Mouse (Mus musculus) liver, adult 2 months (tissue): ENCODE data around the gene Timm44. TPM values are rescaled to one million over a fixed set of nuclear protein-coding genes. Genes with fewer than 3 reads are reported as not detected.

Experiments
- DNase-seq: peaks from one replicate; pipeline ENCODE4 v3.0.0-alpha.2; 2011; ENCODE audit warnings: low read depth, low spot score; ENCODE audit errors: extremely low read depth
- H3K27ac ChIP-seq: fragments of 200-500 bp; replicated peaks from 2 replicates; pipeline ENCODE4 v1.5.1; 2012; ENCODE audit warnings: low read depth, mild to moderate bottlenecking, control low read depth, inconsistent platforms, low read length; ENCODE audit not compliant: insufficient read depth
- H3K27me3 ChIP-seq: fragments of 200-500 bp; 2 replicates; pipeline ENCODE4 v1.6.1; 2012; ENCODE audit warnings: mild to moderate bottlenecking, moderate library complexity, low read length, inconsistent platforms; ENCODE audit not compliant: control insufficient read depth, insufficient read depth
- H3K36me3 ChIP-seq: fragments of 200-500 bp; 2 replicates; pipeline ENCODE4 v1.6.1; 2012; ENCODE audit warnings: low read length, inconsistent platforms; ENCODE audit not compliant: control insufficient read depth, insufficient read depth
- H3K4me1 ChIP-seq: fragments of 200-500 bp; 2 replicates; pipeline ENCODE4 v1.6.1; 2011; ENCODE audit warnings: low read length; ENCODE audit not compliant: control insufficient read depth, insufficient read depth
- H3K4me3 ChIP-seq: fragments of 200-500 bp; 2 replicates; pipeline ENCODE4 v1.5.1; 2011; ENCODE audit warnings: low read depth, mild to moderate bottlenecking, control low read depth, low read length, moderate library complexity; ENCODE audit not compliant: insufficient read depth
- H3K79me2 ChIP-seq: fragments of 200-500 bp; 2 replicates; pipeline ENCODE4 v1.6.1; 2012; ENCODE audit warnings: inconsistent platforms, mild to moderate bottlenecking, low read length, moderate library complexity; ENCODE audit not compliant: control insufficient read depth, insufficient read depth
- H3K9ac ChIP-seq: fragments of 200-500 bp; 2 replicates; pipeline ENCODE4 v1.6.1; 2012; ENCODE audit warnings: low read depth, mild to moderate bottlenecking, control low read depth, inconsistent platforms, low read length
- CTCF ChIP-seq: fragments of 200-500 bp; IDR thresholded peaks from 2 replicates; pipeline ENCODE4 v1.5.1; 2011; ENCODE audit warnings: low read depth, low read length, control low read depth
- POLR2A ChIP-seq: fragments of 200-500 bp; IDR thresholded peaks from 2 replicates; pipeline ENCODE4 v1.6.1; 2011; ENCODE audit warnings: low read length, control low read depth; ENCODE audit not compliant: insufficient read depth; ENCODE audit errors: extremely low read depth
- WGBS: fragments of 180-500 bp; shearing (Covaris S2); methylation state at CpG from one replicate; pipeline ENCODE4 v1.1.7; 2018; 5-methylcytosine and 5-hydroxymethylcytosine counted together
- polyA plus RNA-seq: library from polyadenylated mRNA; depleted of rRNA; stranded (reverse); fragments of >200 nt; gene quantifications from 2 replicates; pipeline ENCODE4 v1.2.3, GENCODE M21; 2012
- total RNA-seq: library from RNA; depleted of rRNA; stranded (reverse); fragments of >200 nt; gene quantifications from 2 replicates; pipeline ENCODE4 v1.2.3, GENCODE M21; 2014

Gene Timm44
- total and polyA plus RNA-seq, 2 experiments: 39.0 to 61.2 TPM

- no peak for DNase-seq
- WGBS: 11% methylated on average over 33 of the region's 33 CpGs
- Histone ChIP-seq H3K4me1 (no peaks in the 10 kb centered on the region), H3K27me3 (no peaks in the 10 kb centered on the region), H3K36me3 (no peaks in the 10 kb centered on the region), H3K27ac (no peak within 1 kb of the TSS), H3K79me2 (no peaks in the 10 kb centered on the region), H3K4me3 (peak within 1 kb of the TSS; percentile 19; the same call in 1 of the 2 replicates), H3K9ac (no peak within 1 kb of the TSS)
- TF ChIP-seq POLR2A (no peak), CTCF (no peak)
Measured at GRCm38 (mm10) chr8:4226739-4227347, 48.9 kb downstream of the Timm44 start, which contains the start of gene Lrrc8e. Gene Lrrc8e (plus strand): TSS chr8:4226827.

GRCm38 (mm10) chr8:4226323-4226722 is 49.4 kb downstream of the Timm44 start:
- Histone ChIP-seq H3K9ac (no peak overlapping the region), H3K79me2 (no peaks in the 10 kb centered on the region), H3K4me1 (no peaks in the 10 kb centered on the region), H3K4me3 (no peak overlapping the region), H3K27me3 (no peaks in the 10 kb centered on the region), H3K36me3 (no peaks in the 10 kb centered on the region), H3K27ac (no peak overlapping the region)
- TF ChIP-seq CTCF (no peak), POLR2A (no peak)
- WGBS: 53% methylated on average over 4 of the region's 4 CpGs
- DNase-seq: no peak

- H3K27me3 ChIP-seq: peaks cover 2% of the 10 kb centered on the region
- no peak overlapping the region for H3K4me3 ChIP-seq
- H3K36me3 ChIP-seq: no peaks in the 10 kb centered on the region
- H3K9ac ChIP-seq: no peak overlapping the region
- TF ChIP-seq POLR2A (no peak), CTCF (no peak)
- H3K4me1 ChIP-seq: no peaks in the 10 kb centered on the region
- no peaks in the 10 kb centered on the region for H3K79me2 ChIP-seq
- H3K27ac ChIP-seq: no peak overlapping the region
- DNase-seq: no peak
Measured at GRCm38 (mm10) chr8:4222059-4222458, 53.7 kb downstream of the Timm44 start.

- Histone ChIP-seq H3K79me2 (no peaks in the 10 kb centered on the region), H3K27me3 (peaks cover 11% of the 10 kb centered on the region), H3K4me1 (0 out of 2 replicates have a peak, but pooled peaks cover 2% of the 10 kb centered on the region), H3K27ac (no peak overlapping the region), H3K4me3 (no peak overlapping the region), H3K36me3 (no peaks in the 10 kb centered on the region), H3K9ac (no peak overlapping the region)
- DNase-seq: no peak
- TF ChIP-seq POLR2A (no peak), CTCF (no peak)
- 91% methylated on average over 3 of the region's 3 CpGs for WGBS
Measured at GRCm38 (mm10) chr8:4219617-4220016, 56.1 kb downstream of the Timm44 start.

- H3K9ac ChIP-seq: no peak within 1 kb of the TSS
Measured at GRCm38 (mm10) chr8:4216791-4217621, 58.7 kb downstream of the Timm44 start, which contains the start of gene Prr36. Gene Prr36 (minus strand): TSS chr8:4217459.

More at GRCm38 (mm10) chr8:4216791-4217621, 58.7 kb downstream of the Timm44 start, which contains the start of gene Prr36:
- TF ChIP-seq POLR2A (no peak), CTCF (no peak)
- H3K27ac ChIP-seq: no peak within 1 kb of the TSS
- H3K36me3 ChIP-seq: no peaks in the 10 kb centered on the region
- H3K4me1 ChIP-seq: peaks cover 11% of the 10 kb centered on the region
- WGBS: 6% methylated on average over 44 of the region's 44 CpGs
- H3K79me2 ChIP-seq: no peaks in the 10 kb centered on the region
- DNase-seq: no peak
- H3K27me3 ChIP-seq: peaks cover 11% of the 10 kb centered on the region
- H3K4me3 ChIP-seq: peak within 1 kb of the TSS; percentile 26; the same call in 1 of the 2 replicates
